Mouse (Mus musculus) stomach, postnatal 0 days (tissue): ENCODE results near the gene Mical3. TPM values are rescaled to one million over a fixed set of nuclear protein-coding genes. Genes with fewer than 3 reads are reported as not detected.

Experiments used
- ATAC-seq: fragments of 200-750 bp; cut with Nextera tagmentation; 2 replicates; pipeline ENCODE4 v1.8.0; 2017; ENCODE audit not compliant: low FRiP score, low TSS enrichment
- DNase-seq: peaks from one replicate; pipeline ENCODE4 v3.0.0-alpha.2; 2016; ENCODE audit warnings: low spot score
- H3K27ac ChIP-seq: fragments of 300-500 bp; sonication (generic); replicated peaks from 2 replicates; pipeline ENCODE4 v1.5.1; 2014; ENCODE audit warnings: mild to moderate bottlenecking, control low read depth
- H3K27me3 ChIP-seq: fragments of 300-500 bp; sonication (generic); 2 replicates; pipeline ENCODE4 v1.6.1; 2014; ENCODE audit warnings: low read length; ENCODE audit not compliant: control insufficient read depth, insufficient read depth
- H3K36me3 ChIP-seq: fragments of 300-500 bp; sonication (generic); 2 replicates; pipeline ENCODE4 v1.6.1; 2014; ENCODE audit warnings: low read length, mixed read lengths; ENCODE audit not compliant: control insufficient read depth, insufficient read depth
- H3K4me1 ChIP-seq: fragments of 300-500 bp; sonication (generic); replicated peaks from 2 replicates; pipeline ENCODE4 v1.6.1; 2014; ENCODE audit warnings: antibody characterized with exemption; ENCODE audit not compliant: control insufficient read depth, insufficient read depth
- H3K4me2 ChIP-seq: fragments of 300-500 bp; sonication (generic); replicated peaks from 2 replicates; pipeline ENCODE4 v1.6.1; 2014; ENCODE audit warnings: low read depth, mild to moderate bottlenecking, control low read depth, moderate library complexity
- H3K4me3 ChIP-seq: fragments of 300-500 bp; sonication (generic); 2 replicates; pipeline ENCODE4 v1.5.1; 2014; ENCODE audit warnings: low read depth, low read length, control low read depth
- H3K9ac ChIP-seq: fragments of 300-500 bp; sonication (generic); 2 replicates; pipeline ENCODE4 v1.6.1; 2014; ENCODE audit warnings: mild to moderate bottlenecking, low read length, control low read depth, mixed read lengths
- H3K9me3 ChIP-seq: fragments of 300-500 bp; sonication (generic); 2 replicates; pipeline ENCODE4 v1.6.1; 2016; ENCODE audit warnings: low read length; ENCODE audit not compliant: control insufficient read depth
- CTCF ChIP-seq: IDR thresholded peaks from 2 replicates; pipeline ENCODE4 v1.5.1; 2016; ENCODE audit warnings: antibody characterized with exemption, low read depth, mild to moderate bottlenecking, moderate library complexity
- EP300 ChIP-seq: optimal IDR thresholded peaks from 2 replicates; pipeline ENCODE3; 2016; ENCODE audit warnings: antibody characterized with exemption
- WGBS: fragments of 180-500 bp; shearing (Covaris S2); extraction: QIAGEN DNeasy Blood & Tissue Kit; methylation state at CpG from one replicate; pipeline ENCODE4 v1.1.7; 2014; 5-methylcytosine and 5-hydroxymethylcytosine counted together
- polyA plus RNA-seq: library from polyadenylated mRNA; unstranded; fragments of >200 nt; fragmentation: Nextera tagmentation; extraction: Ambion mirVana; gene quantifications from 2 replicates; pipeline ENCODE4 v1.2.1, GENCODE M21; 2015

The Mical3 gene
- polyA plus RNA-seq, 1 experiment from 2014 or later = 4.5 TPM

DNA sequence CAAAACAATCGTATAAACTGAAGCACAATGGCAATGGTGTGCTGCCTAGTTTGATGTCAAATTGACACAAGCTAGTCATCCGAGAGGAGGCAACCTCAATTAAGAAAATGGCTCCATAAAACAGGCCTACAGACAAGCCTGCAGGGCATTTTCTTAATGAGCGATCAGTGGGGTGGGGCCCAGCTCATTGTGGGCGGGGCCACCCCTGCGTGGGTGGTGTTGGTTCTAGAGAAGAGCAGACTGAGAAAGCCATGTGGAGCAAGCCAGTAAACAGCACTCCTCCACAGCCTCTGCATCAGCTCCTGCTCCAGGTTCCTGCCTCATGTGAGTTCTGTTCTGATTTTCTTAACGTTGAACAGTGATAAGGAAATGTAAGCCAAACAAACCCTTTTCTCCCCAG, 6.4 kb upstream of the Mical3 start:
- Histone ChIP-seq H3K27me3 (no peaks in the 10 kb centered on the region), H3K4me2 (no peak overlapping the region), H3K9ac (no peak overlapping the region), H3K27ac (no peak overlapping the region), H3K4me3 (no peak overlapping the region), H3K4me1 (no peaks in the 10 kb centered on the region), H3K9me3 (no peaks in the 10 kb centered on the region), H3K36me3 (no peaks in the 10 kb centered on the region)
- no peak for DNase-seq
- no peak for ATAC-seq
- WGBS = 50% methylated on average over 6 of the region's 6 CpGs
- TF ChIP-seq EP300 (no peak), CTCF (no peak)

DNA sequence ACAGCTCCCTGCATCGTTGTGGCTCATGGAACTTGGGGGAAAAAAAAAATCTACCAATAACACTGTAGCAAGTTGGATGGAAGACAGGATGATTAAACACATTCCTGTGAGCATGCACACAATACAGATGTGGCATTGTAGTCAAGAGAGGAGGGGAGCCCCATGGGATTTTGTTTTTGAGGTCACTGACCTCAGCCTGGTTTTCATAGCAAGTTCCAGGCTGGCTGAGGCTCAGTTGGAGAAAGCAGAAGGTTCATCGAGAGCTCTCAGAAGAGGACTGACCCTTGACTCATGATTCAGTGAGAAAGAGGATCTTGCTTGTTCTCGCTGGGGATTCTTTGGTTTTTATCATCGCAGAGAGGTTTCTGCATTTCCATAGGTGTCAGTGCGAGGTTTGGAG, 4.1 kb upstream of the Mical3 start:
- no peaks in the 10 kb centered on the region for H3K36me3 ChIP-seq
- no peak for ATAC-seq
- no peak overlapping the region for H3K4me3 ChIP-seq
- H3K27me3 ChIP-seq = peaks cover 4% of the 10 kb centered on the region; the same call in 1 of the 2 replicates
- H3K9me3 ChIP-seq = no peaks in the 10 kb centered on the region
- H3K9ac ChIP-seq = no peak overlapping the region
- H3K4me2 ChIP-seq = no peak overlapping the region
- TF ChIP-seq CTCF = no peak
- TF ChIP-seq EP300 = no peak
- no peak for DNase-seq
- H3K4me1 ChIP-seq = no peaks in the 10 kb centered on the region; the same call in 1 of the 2 replicates
- WGBS = 57% methylated on average over 5 of the region's 5 CpGs
- H3K27ac ChIP-seq = no peak overlapping the region

DNA sequence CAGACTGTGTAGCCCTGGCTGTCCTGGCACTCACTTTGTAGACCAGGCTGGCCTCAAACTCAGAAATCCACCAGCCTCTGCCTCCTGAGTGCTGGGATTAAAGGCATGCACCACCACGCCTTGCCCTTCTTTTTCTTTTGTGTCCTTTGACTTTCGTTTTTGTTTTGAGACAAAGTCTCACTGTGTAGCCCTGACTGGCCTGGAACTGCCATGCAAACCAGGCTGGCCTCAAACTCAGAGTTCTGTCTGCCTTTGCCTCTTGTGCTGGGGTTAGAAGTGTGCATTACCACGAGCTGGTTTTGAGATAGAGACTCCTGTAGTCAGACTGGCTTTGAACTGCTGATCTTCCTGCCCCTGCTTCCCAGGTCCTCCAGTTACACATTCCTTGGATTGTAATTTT, 3.5 kb upstream of the Mical3 start:
- 48% methylated on average over 3 of the region's 3 CpGs for WGBS
- Histone ChIP-seq H3K4me2 (no peak overlapping the region), H3K36me3 (no peaks in the 10 kb centered on the region), H3K9ac (no peak overlapping the region), H3K27ac (no peak overlapping the region), H3K4me1 (no peaks in the 10 kb centered on the region; the same call in 1 of the 2 replicates), H3K27me3 (peaks cover 4% of the 10 kb centered on the region; the same call in 1 of the 2 replicates), H3K9me3 (no peaks in the 10 kb centered on the region), H3K4me3 (no peak overlapping the region)
- no peak for DNase-seq
- no peak for ATAC-seq
- TF ChIP-seq CTCF (no peak), EP300 (no peak)

DNA sequence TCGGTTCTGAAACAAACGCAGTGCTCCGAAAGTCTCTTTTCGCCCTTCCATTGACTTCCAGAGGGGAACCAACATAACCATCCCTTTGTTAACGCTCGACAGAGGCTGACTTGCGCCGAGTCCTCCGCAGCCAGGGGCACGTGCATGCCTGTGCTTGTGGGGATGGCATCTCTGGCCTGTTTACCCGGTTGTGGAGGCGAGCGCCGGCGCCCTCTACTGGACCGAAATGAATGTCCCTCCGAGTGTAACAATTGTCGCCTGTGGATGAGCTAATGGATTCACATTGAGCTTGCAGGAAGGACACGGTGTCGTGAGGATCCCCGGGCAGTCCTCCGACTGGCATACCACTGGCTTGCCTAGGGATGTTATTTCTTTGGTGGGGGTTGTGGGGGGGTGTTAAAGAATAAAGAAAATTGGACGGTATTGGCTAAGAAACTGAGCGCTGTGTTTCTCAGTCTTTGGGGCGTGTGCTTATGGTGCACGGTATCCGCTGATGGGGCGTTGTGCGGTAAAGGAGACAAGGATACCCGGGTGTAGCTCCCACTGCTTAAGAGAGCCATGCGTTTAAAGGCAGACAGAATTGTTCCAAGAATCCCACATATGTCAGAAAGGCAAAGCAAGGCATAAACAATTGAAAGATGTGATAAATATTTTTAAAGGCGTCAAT, 627 bp downstream of the Mical3 start:
- peaks cover 4% of the 10 kb centered on the region; the same call in 1 of the 2 replicates for H3K27me3 ChIP-seq
- no peak overlapping the region for H3K27ac ChIP-seq
- H3K4me2 ChIP-seq = peak overlapping the region; percentile 58
- peak overlapping the region; percentile 47 for H3K9ac ChIP-seq
- ATAC-seq (peak; percentile 91), DNase-seq (peak; percentile 86)
- 2% methylated on average over 32 of the region's 32 CpGs for WGBS
- no peaks in the 10 kb centered on the region for H3K36me3 ChIP-seq
- no peaks in the 10 kb centered on the region for H3K9me3 ChIP-seq
- no peaks in the 10 kb centered on the region; the same call in 1 of the 2 replicates for H3K4me1 ChIP-seq
- TF ChIP-seq EP300 = no peak
- TF ChIP-seq CTCF = peak; percentile 98
- H3K4me3 ChIP-seq = peak overlapping the region; percentile 35

DNA sequence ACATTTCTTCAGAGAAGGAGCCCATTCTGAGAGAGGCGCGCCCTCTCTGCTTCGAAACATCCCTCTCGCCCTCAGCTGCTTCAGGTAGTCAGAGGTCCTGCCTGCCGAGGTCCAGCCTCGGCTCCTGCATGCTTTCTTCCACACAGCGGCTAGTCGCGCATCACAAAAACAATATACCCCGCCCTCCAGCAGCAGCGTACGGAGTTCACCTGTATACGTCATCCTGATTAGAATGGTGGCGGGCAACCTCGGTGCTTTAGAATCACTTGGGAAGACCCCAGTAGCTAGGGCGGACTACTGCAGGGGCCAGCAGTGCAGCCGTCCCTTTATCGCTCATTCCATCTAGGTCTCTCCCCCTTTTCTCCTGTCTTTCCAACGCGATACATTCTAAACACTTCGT, 1.3 kb downstream of the Mical3 start:
- Histone ChIP-seq H3K4me1 (no peaks in the 10 kb centered on the region; the same call in 1 of the 2 replicates), H3K4me2 (peak overlapping the region; percentile 58), H3K27ac (no peak overlapping the region), H3K9ac (peak overlapping the region; percentile 47; the same call in 1 of the 2 replicates), H3K9me3 (no peaks in the 10 kb centered on the region), H3K36me3 (no peaks in the 10 kb centered on the region), H3K27me3 (peaks cover 4% of the 10 kb centered on the region; the same call in 1 of the 2 replicates), H3K4me3 (peak overlapping the region; percentile 35)
- DNase-seq (no peak), ATAC-seq (peak; percentile 48)
- no peak for TF ChIP-seq EP300
- no peak for TF ChIP-seq CTCF
- WGBS = 15% methylated on average over 21 of the region's 21 CpGs

DNA sequence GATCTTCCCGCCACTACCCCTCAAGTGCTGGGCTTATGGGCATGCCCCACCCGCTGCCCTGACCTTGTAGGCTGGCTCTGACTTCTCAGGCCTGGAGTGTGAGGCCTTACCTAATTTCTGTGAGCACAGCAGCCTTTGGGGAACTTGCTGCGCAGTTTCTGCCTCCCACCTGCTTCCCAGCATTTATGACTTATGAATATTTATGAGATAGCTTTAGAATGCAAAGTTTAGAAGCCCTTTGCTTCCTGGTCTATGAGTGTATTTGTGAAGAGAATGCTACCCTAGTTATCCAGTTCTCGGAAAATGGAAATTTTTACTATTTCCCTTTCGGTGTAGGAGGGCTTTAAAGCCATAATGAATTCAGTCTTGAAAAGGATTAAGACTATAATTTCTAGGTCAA, 2.1 kb downstream of the Mical3 start:
- Histone ChIP-seq H3K4me2 (no peak overlapping the region), H3K9me3 (no peaks in the 10 kb centered on the region), H3K27me3 (peaks cover 4% of the 10 kb centered on the region; the same call in 1 of the 2 replicates), H3K27ac (no peak overlapping the region), H3K9ac (no peak overlapping the region), H3K36me3 (no peaks in the 10 kb centered on the region), H3K4me1 (no peaks in the 10 kb centered on the region; the same call in 1 of the 2 replicates), H3K4me3 (no peak overlapping the region)
- no peak for DNase-seq
- no peak for TF ChIP-seq EP300
- TF ChIP-seq CTCF = no peak
- no peak for ATAC-seq
- WGBS = 95% methylated on average over 5 of the region's 5 CpGs
